Mouse (Mus musculus) hindbrain, embryonic 13.5 days (tissue): ENCODE measurements at regions not wholly inside any gene's neighbourhood (a gene's known extent, or its start where the extent isn't known, plus 50 kb on each side); places are given as distances from the start of the nearest gene placed in this dataset.

Source experiments
- ATAC-seq: fragments of 200-750 bp; cut with Nextera tagmentation; 2 replicates; pipeline ENCODE4 v1.8.0; 2017; ENCODE audit warnings: moderate TSS enrichment; ENCODE audit not compliant: low FRiP score
- H3K27ac ChIP-seq: fragments of 300-500 bp; sonication (generic); 2 replicates; pipeline ENCODE4 v1.5.1; 2015; ENCODE audit warnings: inconsistent platforms, mild to moderate bottlenecking, moderate library complexity
- H3K27me3 ChIP-seq: fragments of 300-500 bp; sonication (generic); 2 replicates; pipeline ENCODE4 v1.6.1; 2015; ENCODE audit warnings: mild to moderate bottlenecking, inconsistent platforms
- H3K36me3 ChIP-seq: fragments of 300-500 bp; sonication (generic); 2 replicates; pipeline ENCODE4 v1.6.1; 2015; ENCODE audit warnings: mild to moderate bottlenecking, inconsistent platforms
- H3K4me1 ChIP-seq: fragments of 300-500 bp; sonication (generic); replicated peaks from 2 replicates; pipeline ENCODE4 v1.6.1; 2015; ENCODE audit warnings: inconsistent platforms
- H3K4me2 ChIP-seq: fragments of 300-500 bp; sonication (generic); 2 replicates; pipeline ENCODE4 v1.6.1; 2015; ENCODE audit warnings: inconsistent platforms, mild to moderate bottlenecking, moderate library complexity
- H3K4me3 ChIP-seq: fragments of 300-500 bp; sonication (generic); 2 replicates; pipeline ENCODE4 v1.5.1; 2015; ENCODE audit warnings: mild to moderate bottlenecking, inconsistent platforms
- H3K9ac ChIP-seq: fragments of 300-500 bp; sonication (generic); 2 replicates; pipeline ENCODE4 v1.6.1; 2015; ENCODE audit warnings: mild to moderate bottlenecking, inconsistent platforms
- H3K9me3 ChIP-seq: fragments of 300-500 bp; sonication (generic); 2 replicates; pipeline ENCODE4 v1.6.1; 2016; ENCODE audit warnings: inconsistent platforms
- WGBS: fragments of 180-500 bp; shearing (Covaris S2); methylation state at CpG from one replicate; pipeline ENCODE4 v1.1.7; 2015; 5-methylcytosine and 5-hydroxymethylcytosine counted together

GRCm38 (mm10) chr7:31455775-31456174, 80.4 kb downstream of the Scgb1b3 start:
- no peak for ATAC-seq
- Histone ChIP-seq H3K4me3 (no peak overlapping the region), H3K4me2 (no peak overlapping the region), H3K9me3 (peaks cover 53% of the 10 kb centered on the region), H3K4me1 (no peaks in the 10 kb centered on the region), H3K27ac (no peak overlapping the region), H3K9ac (no peak overlapping the region), H3K36me3 (no peaks in the 10 kb centered on the region), H3K27me3 (no peaks in the 10 kb centered on the region)
- 57% methylated on average over 8 of the region's 8 CpGs for WGBS
